Mouse (Mus musculus) hindbrain, embryonic 11.5 days (tissue): ENCODE results near the gene Fabp6. TPM values are rescaled to one million over a fixed set of nuclear protein-coding genes. Genes with fewer than 3 reads are reported as not detected.

Experiments used
- ATAC-seq: fragments of 200-750 bp; cut with Nextera tagmentation; 2 replicates; pipeline ENCODE4 v1.8.0; 2017; ENCODE audit warnings: mild to moderate bottlenecking, moderate TSS enrichment, moderate library complexity; ENCODE audit not compliant: low FRiP score
- DNase-seq: peaks from one replicate; pipeline ENCODE4 v3.0.0-alpha.2; 2015; ENCODE audit warnings: low spot score
- H3K27ac ChIP-seq: fragments of 300-500 bp; sonication (generic); 2 replicates; pipeline ENCODE4 v1.5.1; 2014; ENCODE audit warnings: mild to moderate bottlenecking, low read depth, low read length
- H3K27me3 ChIP-seq: fragments of 300-500 bp; sonication (generic); 2 replicates; pipeline ENCODE4 v1.6.1; 2014; ENCODE audit warnings: mild to moderate bottlenecking, low read length, moderate library complexity, mixed read lengths; ENCODE audit not compliant: control insufficient read depth, insufficient read depth
- H3K36me3 ChIP-seq: fragments of 300-500 bp; sonication (generic); 2 replicates; pipeline ENCODE4 v1.6.1; 2014; ENCODE audit warnings: mild to moderate bottlenecking, low read length, moderate library complexity, mixed read lengths; ENCODE audit not compliant: control insufficient read depth, insufficient read depth
- H3K4me1 ChIP-seq: fragments of 300-500 bp; sonication (generic); replicated peaks from 2 replicates; pipeline ENCODE4 v1.6.1; 2014; ENCODE audit warnings: low read length, mixed read lengths; ENCODE audit not compliant: control insufficient read depth, insufficient read depth
- H3K4me2 ChIP-seq: fragments of 300-500 bp; sonication (generic); replicated peaks from 2 replicates; pipeline ENCODE4 v1.6.1; 2014; ENCODE audit warnings: mild to moderate bottlenecking, low read depth, low read length
- H3K4me3 ChIP-seq: fragments of 300-500 bp; sonication (generic); 2 replicates; pipeline ENCODE4 v1.5.1; 2014; ENCODE audit warnings: low read depth, low read length
- H3K9ac ChIP-seq: fragments of 300-500 bp; sonication (generic); 2 replicates; pipeline ENCODE4 v1.6.1; 2014; ENCODE audit warnings: low read depth, low read length
- H3K9me3 ChIP-seq: fragments of 300-500 bp; sonication (generic); 2 replicates; pipeline ENCODE4 v1.6.1; 2016; ENCODE audit warnings: low read length; ENCODE audit not compliant: control insufficient read depth
- WGBS: fragments of 180-500 bp; shearing (Covaris S2); extraction: QIAGEN DNeasy Blood & Tissue Kit; methylation state at CpG from one replicate; pipeline ENCODE4 v1.1.7; 2014; 5-methylcytosine and 5-hydroxymethylcytosine counted together
- polyA plus RNA-seq: library from polyadenylated mRNA; unstranded; fragments of >200 nt; fragmentation: Nextera tagmentation; extraction: Ambion mirVana; gene quantifications from 2 replicates; pipeline ENCODE4 v1.2.1, GENCODE M21; 2014

Gene Fabp6
- polyA plus RNA-seq, 1 experiment from 2014 or later = not detected

DNA sequence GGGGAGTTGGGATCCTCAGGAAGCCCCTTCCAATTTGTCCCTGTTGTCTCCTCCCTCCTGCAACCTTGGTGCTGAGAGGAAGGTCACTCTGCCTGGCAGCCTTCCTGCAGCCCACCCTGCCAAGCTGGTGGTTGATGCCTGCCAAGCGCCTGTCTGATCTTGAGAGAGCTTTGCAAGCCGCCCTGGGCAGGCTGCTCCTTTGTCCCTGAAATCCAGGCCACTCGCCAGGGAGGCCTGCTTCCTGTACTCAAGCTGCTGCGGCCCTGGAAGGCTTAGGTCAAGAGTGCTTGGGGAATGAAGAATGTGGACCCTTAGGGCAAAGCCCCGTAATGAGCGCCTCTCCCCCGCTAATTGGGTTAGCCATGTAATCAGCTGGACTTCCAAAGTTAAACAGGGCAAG lies 53.2 kb downstream of the Fabp6 start:
- no peak overlapping the region for H3K4me3 ChIP-seq
- H3K27me3 ChIP-seq = no peaks in the 10 kb centered on the region
- DNase-seq (peak; percentile 43), ATAC-seq (peak; percentile 41)
- peak overlapping the region; percentile 19; the same call in 1 of the 2 replicates for H3K9ac ChIP-seq
- no peak overlapping the region for H3K4me2 ChIP-seq
- WGBS = 41% methylated on average over 7 of the region's 7 CpGs
- H3K36me3 ChIP-seq = peaks cover 6% of the 10 kb centered on the region; the same call in 1 of the 2 replicates
- peak overlapping the region; percentile 58 for H3K27ac ChIP-seq
- H3K9me3 ChIP-seq = no peaks in the 10 kb centered on the region
- peaks cover 7% of the 10 kb centered on the region for H3K4me1 ChIP-seq

DNA sequence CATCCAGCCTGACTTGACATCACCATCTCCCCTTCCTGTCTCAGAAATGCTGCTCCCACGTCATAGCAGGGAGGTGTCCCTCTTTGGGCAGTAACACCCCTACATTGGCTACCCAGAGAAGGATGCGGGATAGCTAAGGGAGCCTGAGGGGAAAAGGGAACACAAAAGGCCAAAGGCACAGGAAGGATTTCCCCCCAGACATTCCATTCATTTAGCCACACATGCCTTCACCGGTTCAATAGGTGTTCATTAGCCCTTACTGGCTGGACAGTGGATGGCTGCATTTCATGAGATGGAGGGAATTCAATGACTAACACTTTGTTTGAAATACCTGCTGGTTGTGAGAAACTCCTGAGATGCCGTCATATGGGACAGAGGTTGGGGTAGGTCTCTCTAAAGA lies 54.7 kb downstream of the Fabp6 start:
- no peaks in the 10 kb centered on the region for H3K9me3 ChIP-seq
- DNase-seq (no peak), ATAC-seq (no peak)
- WGBS = 57% methylated on average over 4 of the region's 4 CpGs
- H3K36me3 ChIP-seq = peaks cover 6% of the 10 kb centered on the region; the same call in 1 of the 2 replicates
- no peak overlapping the region for H3K4me3 ChIP-seq
- no peak overlapping the region for H3K4me2 ChIP-seq
- no peaks in the 10 kb centered on the region for H3K27me3 ChIP-seq
- no peak overlapping the region for H3K27ac ChIP-seq
- peaks cover 7% of the 10 kb centered on the region for H3K4me1 ChIP-seq
- no peak overlapping the region for H3K9ac ChIP-seq

Other genes with a start within 250 kb of the Fabp6 start
- 92.8 and 99.4 TPM in 2 replicates for gene Pttg1, start 175.3 kb downstream of the Fabp6 start, polyA plus RNA-seq
- 69.7 and 73.6 TPM in 2 replicates for gene Slu7, start 167.8 kb downstream of the Fabp6 start, polyA plus RNA-seq
- 3.2 and 3.3 TPM in 2 replicates for gene C1qtnf2, start 127.3 kb downstream of the Fabp6 start, polyA plus RNA-seq
- gene Ccnjl, start 72.8 kb downstream of the Fabp6 start, polyA plus RNA-seq = 34.2 and 37.7 TPM in 2 replicates
- 8.5 and 10.4 TPM in 2 replicates for gene 4933415A04Rik, start 14.5 kb downstream of the Fabp6 start, polyA plus RNA-seq
- gene Pwwp2a, start 80.5 kb upstream of the Fabp6 start, polyA plus RNA-seq = 46.2 and 47.3 TPM in 2 replicates
- gene Ttc1, start 146.5 kb upstream of the Fabp6 start, polyA plus RNA-seq = 86.2 and 89.5 TPM in 2 replicates